Mouse (Mus musculus) liver, embryonic 14.5 days (tissue): ENCODE data around the gene Prtg.

Source experiments
- CTCF ChIP-seq: IDR thresholded peaks from 2 replicates; pipeline ENCODE4 v1.5.1; 2016; ENCODE audit warnings: antibody characterized with exemption, low read depth, control low read depth
- EP300 ChIP-seq: IDR thresholded peaks from 2 replicates; pipeline ENCODE4 v1.6.1; 2016; ENCODE audit warnings: antibody characterized with exemption, low read depth

GRCm38 (mm10) chr9:72961959-72962358 is 155.3 kb downstream of the Prtg start:
- no peak for TF ChIP-seq CTCF
- TF ChIP-seq EP300 = no peak
